Mouse (Mus musculus): ENCODE results near the gene Tpi1. TPM values are rescaled to one million over a fixed set of nuclear protein-coding genes. Genes with fewer than 3 reads are reported as not detected.
"Not testable (repeated sequence)": the region's sequence is repeated elsewhere in the genome, so short reads cannot be mapped to it uniquely, and the experiment has no call there.

Tpi1 gene
- total RNA-seq, 1 experiment = 306 TPM

DNA sequence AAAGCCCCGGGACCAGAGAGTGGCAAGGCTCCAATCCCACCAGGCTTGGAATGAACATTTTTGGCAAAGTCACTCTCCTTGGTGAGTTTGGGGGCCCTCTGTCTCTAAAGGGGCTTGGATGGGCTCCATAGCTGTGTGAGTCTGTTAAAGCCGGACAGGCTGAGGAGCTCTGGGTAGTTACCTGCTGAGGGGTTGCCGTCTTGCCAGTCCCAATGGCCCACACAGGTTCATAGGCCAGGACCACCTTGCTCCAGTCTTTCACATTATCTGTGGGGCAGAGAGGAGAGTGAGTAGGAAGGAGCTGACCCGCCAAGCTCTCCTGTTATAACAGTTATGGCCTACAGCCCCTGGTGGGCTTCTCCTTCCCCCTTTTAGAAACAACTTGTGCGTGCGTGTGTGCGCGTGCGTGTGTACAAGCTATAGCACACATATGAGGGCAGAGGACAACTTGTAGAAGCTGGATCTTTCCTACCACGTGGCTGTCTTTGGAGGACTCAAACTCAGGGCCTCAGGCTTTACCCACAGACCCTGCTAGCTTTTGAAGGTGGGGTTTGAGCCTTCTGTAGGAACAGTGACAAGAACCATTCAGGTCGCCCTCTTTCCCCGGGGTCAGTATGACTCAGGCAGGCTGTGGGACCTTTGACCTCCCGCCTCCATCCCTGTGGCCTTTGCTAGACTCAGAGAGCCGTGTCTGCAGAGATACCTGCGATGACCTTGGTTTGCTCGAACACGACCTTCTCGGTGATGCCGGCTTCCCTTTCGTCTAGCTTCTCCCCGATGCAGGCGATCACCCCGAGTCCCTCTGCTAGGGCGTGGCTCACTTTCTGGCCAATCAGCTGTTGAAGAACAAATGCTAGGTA is 2.2 kb downstream of the Tpi1 start:
- no peak overlapping the region for H3K9ac ChIP-seq (ENCODE audit: insufficient read depth, low read depth, low read length, poor library complexity, severe bottlenecking)
- peaks cover 0 to 23% of the 10 kb centered on the region in 2 experiments; a peak in 1 of 4 replicates for H3K4me1 ChIP-seq (ENCODE audit: control insufficient read depth in 2 of 2, insufficient read depth in 2 of 2, low read length in 2 of 2, poor library complexity in 1 of 2)
- TF ChIP-seq HCFC1 (IDR thresholded peaks at IDR 0.05; ENCODE audit: borderline replicate concordance, insufficient read depth, low read length) (no peak), CHD2 (IDR thresholded peaks at IDR 0.05; ENCODE audit: low read depth, low read length) (no peak), ZNF384 (IDR thresholded peaks at IDR 0.05; ENCODE audit: low read depth, low read length) (no peak), MAFK (IDR thresholded peaks at IDR 0.05; ENCODE audit: insufficient read depth, low read depth, low read length) (no peak), ZC3H11A (IDR thresholded peaks at IDR 0.05; ENCODE audit: borderline replicate concordance, low read depth, low read length) (no peak)
- H3K4me3 ChIP-seq (ENCODE audit: insufficient read depth in 1 of 2, low read depth in 1 of 2, low read length in 2 of 2, poor library complexity in 1 of 2, severe bottlenecking in 1 of 2) = peak overlapping the region in 1 of 2 experiments; percentile 85; a peak in 3 of 4 replicates
- H3K36me3 ChIP-seq (ENCODE audit: control insufficient read depth, insufficient read depth, low read length, poor library complexity, severe bottlenecking) = peaks cover 36% of the 10 kb centered on the region
- in situ Hi-C loops (cut with MboI; ENCODE audit: low sequenced_read_pairs in 2 of 2, unreplicated experiment in 2 of 2) = no loop called here
- no peaks in the 10 kb centered on the region for H3K9me3 ChIP-seq (ENCODE audit: control insufficient read depth, insufficient read depth, low read depth, low read length)
- DNase-seq (ENCODE audit: low read depth, low spot score) = no peak
- no peak overlapping the region for H3K27ac ChIP-seq (ENCODE audit: insufficient read depth, low read depth, low read length, poor library complexity, severe bottlenecking)

DNA sequence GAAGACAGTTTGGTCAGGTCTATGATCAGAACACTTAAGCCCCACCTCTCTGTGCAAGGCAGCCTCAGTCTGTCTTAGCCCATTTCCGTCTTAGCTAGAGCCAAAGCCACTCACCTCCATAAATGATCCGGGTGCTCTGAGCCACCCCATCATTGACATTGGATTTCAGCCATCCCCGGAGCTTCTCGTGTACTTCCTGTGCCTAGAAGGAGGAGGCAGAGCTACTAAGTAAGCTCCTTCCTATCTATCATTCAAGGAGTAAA is 2.8 kb downstream of the Tpi1 start:
- Histone ChIP-seq H3K4me3 (ENCODE audit: insufficient read depth in 1 of 2, low read depth in 1 of 2, low read length in 2 of 2, poor library complexity in 1 of 2, severe bottlenecking in 1 of 2) (no peak overlapping the region), H3K36me3 (ENCODE audit: control insufficient read depth, insufficient read depth, low read length, poor library complexity, severe bottlenecking) (peaks cover 30% of the 10 kb centered on the region), H3K4me1 (ENCODE audit: control insufficient read depth in 2 of 2, insufficient read depth in 2 of 2, low read length in 2 of 2, poor library complexity in 1 of 2) (peaks cover 0 to 25% of the 10 kb centered on the region in 2 experiments; a peak in 2 of 4 replicates), H3K27ac (ENCODE audit: insufficient read depth, low read depth, low read length, poor library complexity, severe bottlenecking) (no peak overlapping the region), H3K9me3 (ENCODE audit: control insufficient read depth, insufficient read depth, low read depth, low read length) (no peaks in the 10 kb centered on the region), H3K9ac (ENCODE audit: insufficient read depth, low read depth, low read length, poor library complexity, severe bottlenecking) (no peak overlapping the region)
- in situ Hi-C loops (cut with MboI; ENCODE audit: low sequenced_read_pairs in 2 of 2, unreplicated experiment in 2 of 2) = no loop called here
- DNase-seq (ENCODE audit: low read depth, low spot score) = no peak
- TF ChIP-seq ZNF384 (IDR thresholded peaks at IDR 0.05; ENCODE audit: low read depth, low read length) (no peak), ZC3H11A (IDR thresholded peaks at IDR 0.05; ENCODE audit: borderline replicate concordance, low read depth, low read length) (no peak), HCFC1 (IDR thresholded peaks at IDR 0.05; ENCODE audit: borderline replicate concordance, insufficient read depth, low read length) (no peak), CHD2 (IDR thresholded peaks at IDR 0.05; ENCODE audit: low read depth, low read length) (no peak), MAFK (IDR thresholded peaks at IDR 0.05; ENCODE audit: insufficient read depth, low read depth, low read length) (no peak)

DNA sequence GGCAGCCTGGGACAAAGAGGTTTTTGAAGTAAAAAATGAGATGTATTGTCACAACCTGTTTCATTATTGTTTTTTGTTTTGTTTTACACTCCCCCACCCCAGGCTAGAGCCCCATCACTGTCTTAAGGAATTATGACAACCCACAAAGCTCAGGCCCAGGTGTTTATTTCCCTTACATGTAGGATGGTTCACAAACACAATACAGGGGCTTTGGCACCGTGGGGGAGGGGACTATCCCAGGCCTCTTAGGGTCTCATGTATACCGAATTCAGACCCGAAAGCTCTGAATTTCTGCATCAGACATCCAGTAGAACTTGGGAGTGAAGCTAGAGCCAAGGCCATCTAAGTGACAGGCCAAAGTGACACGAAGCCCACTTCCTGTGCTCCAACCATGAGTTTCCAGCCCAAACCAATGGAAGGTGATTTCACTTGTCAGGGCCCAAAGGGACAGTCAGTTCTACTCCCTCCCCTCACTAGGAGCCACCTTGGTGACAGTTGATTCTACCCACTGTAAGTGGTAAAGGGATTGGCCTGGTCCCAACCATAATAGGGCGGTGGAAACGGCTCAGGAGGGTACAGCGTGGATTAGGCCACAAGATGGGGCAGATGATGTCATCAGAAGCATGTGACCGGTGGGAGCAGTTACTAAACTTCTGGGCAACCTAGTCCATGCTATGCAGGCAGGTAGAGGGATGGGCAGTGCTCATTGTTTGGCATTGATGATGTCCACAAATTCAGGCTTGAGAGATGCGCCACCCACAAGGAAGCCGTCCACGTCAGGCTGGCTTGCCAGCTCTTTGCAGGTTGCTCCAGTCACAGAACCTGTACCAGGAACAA is 3.3 kb downstream of the Tpi1 start:
- in situ Hi-C loops (cut with MboI; ENCODE audit: low sequenced_read_pairs in 2 of 2, unreplicated experiment in 2 of 2); H3K27ac ChIP-seq (ENCODE audit: insufficient read depth, low read depth, low read length, poor library complexity, severe bottlenecking); H3K4me3 ChIP-seq (ENCODE audit: insufficient read depth in 1 of 2, low read depth in 1 of 2, low read length in 2 of 2, poor library complexity in 1 of 2, severe bottlenecking in 1 of 2); H3K9ac ChIP-seq (ENCODE audit: insufficient read depth, low read depth, low read length, poor library complexity, severe bottlenecking); DNase-seq (ENCODE audit: low read depth, low spot score); H3K9me3 ChIP-seq (ENCODE audit: control insufficient read depth, insufficient read depth, low read depth, low read length): not testable (repeated sequence)
- peaks cover 27% of the 10 kb centered on the region for H3K36me3 ChIP-seq (ENCODE audit: control insufficient read depth, insufficient read depth, low read length, poor library complexity, severe bottlenecking)
- H3K4me1 ChIP-seq (ENCODE audit: control insufficient read depth in 2 of 2, insufficient read depth in 2 of 2, low read length in 2 of 2, poor library complexity in 1 of 2) = peaks cover 0 to 25% of the 10 kb centered on the region in 2 experiments; a peak in 2 of 4 replicates

DNA sequence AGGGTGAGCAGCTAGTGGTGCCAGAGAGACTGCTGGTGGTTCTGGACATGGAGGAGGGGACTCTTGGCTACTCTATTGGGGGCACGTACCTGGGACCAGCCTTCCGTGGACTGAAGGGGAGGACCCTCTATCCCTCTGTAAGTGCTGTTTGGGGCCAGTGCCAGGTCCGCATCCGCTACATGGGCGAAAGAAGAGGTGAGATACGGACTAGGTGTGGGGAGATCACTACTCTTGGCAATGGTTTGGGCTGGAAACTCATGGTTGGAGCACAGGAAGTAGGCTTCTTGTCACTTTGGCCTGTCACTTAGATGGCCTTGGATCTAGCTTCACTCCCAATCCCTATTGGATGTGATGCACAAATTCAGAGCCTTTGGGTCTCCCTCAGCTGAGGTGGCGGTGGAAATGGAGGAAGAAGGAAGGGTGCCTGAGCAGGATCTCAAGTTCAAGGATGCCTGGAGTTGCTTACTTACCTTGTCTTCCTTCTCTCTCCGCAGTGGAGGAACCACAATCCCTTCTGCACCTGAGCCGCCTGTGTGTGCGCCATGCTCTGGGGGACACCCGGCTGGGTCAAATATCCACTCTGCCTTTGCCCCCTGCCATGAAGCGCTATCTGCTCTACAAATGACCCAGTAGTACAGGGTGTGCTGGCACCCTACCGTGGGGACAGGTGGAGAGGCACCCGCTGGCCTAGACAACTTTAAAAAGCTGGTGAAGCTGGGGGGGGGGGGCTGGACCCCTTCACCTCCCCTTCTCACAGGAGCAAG is 4.1 kb downstream of the Tpi1 start:
- in situ Hi-C loops (cut with MboI; ENCODE audit: low sequenced_read_pairs in 2 of 2, unreplicated experiment in 2 of 2) = no loop called here
- H3K4me3 ChIP-seq (ENCODE audit: insufficient read depth in 1 of 2, low read depth in 1 of 2, low read length in 2 of 2, poor library complexity in 1 of 2, severe bottlenecking in 1 of 2) = peak overlapping the region; percentile 77 to 80; a peak in 3 of 4 replicates
- DNase-seq (ENCODE audit: low read depth, low spot score) = no peak
- no peak overlapping the region for H3K9ac ChIP-seq (ENCODE audit: insufficient read depth, low read depth, low read length, poor library complexity, severe bottlenecking)
- no peaks in the 10 kb centered on the region for H3K9me3 ChIP-seq (ENCODE audit: control insufficient read depth, insufficient read depth, low read depth, low read length)
- peaks cover 22% of the 10 kb centered on the region for H3K36me3 ChIP-seq (ENCODE audit: control insufficient read depth, insufficient read depth, low read length, poor library complexity, severe bottlenecking)
- H3K27ac ChIP-seq (ENCODE audit: insufficient read depth, low read depth, low read length, poor library complexity, severe bottlenecking) = no peak overlapping the region
- H3K4me1 ChIP-seq (ENCODE audit: control insufficient read depth in 2 of 2, insufficient read depth in 2 of 2, low read length in 2 of 2, poor library complexity in 1 of 2) = peaks cover 0 to 23% of the 10 kb centered on the region in 2 experiments; a peak in 2 of 4 replicates
- TF ChIP-seq CHD2 (IDR thresholded peaks at IDR 0.05; ENCODE audit: low read depth, low read length) (no peak), MAFK (IDR thresholded peaks at IDR 0.05; ENCODE audit: insufficient read depth, low read depth, low read length) (no peak), ZC3H11A (IDR thresholded peaks at IDR 0.05; ENCODE audit: borderline replicate concordance, low read depth, low read length) (no peak), HCFC1 (IDR thresholded peaks at IDR 0.05; ENCODE audit: borderline replicate concordance, insufficient read depth, low read length) (no peak), ZNF384 (IDR thresholded peaks at IDR 0.05; ENCODE audit: low read depth, low read length) (no peak)
